Comparison of ENCODE assay signal across 9 mouse cellular contexts in genomic region chr10:60282116-60283014, GRCm38 (mm10). TPM values are rescaled to one million over a fixed set of nuclear protein-coding genes. Genes with fewer than 3 reads are reported as not detected.
DNase-seq lines count a peak whose midpoint lies in the region; ATAC-seq and TF ChIP-seq lines count a peak whose summit lies in the region.
"Had no signal": no experiment of that assay in that cellular context is flagged by ENCODE, and none has a peak within 500 bp of the region (broad histone marks: within the 10 kb centered on the region; RNA-seq: fewer than 3 reads in every experiment).

No protein-coding gene starts in this region.

- no peak for ATAC-seq in embryonic facial prominence, embryonic 14.5 days (ENCODE audit: low read depth)
- ATAC-seq in CD4-positive, CD25-positive, alpha-beta regulatory T cell, adult 4 months, result no peak

- peak overlapping the region; percentile 99 for H3K27ac ChIP-seq in layer of hippocampus, adult 2 months
- peak overlapping the region; percentile 44; the same call in 1 of the 2 replicates for H3K27ac ChIP-seq in embryonic facial prominence, embryonic 14.5 days (replicated peaks; ENCODE audit: low read depth, low read length)
- H3K27ac ChIP-seq in macrophage, result peak overlapping the region; percentile 100
- H3K27ac ChIP-seq: limb, embryonic 15.5 days; stomach, embryonic 15.5 days had no signal

- 72% methylated on average over 10 of the region's 10 CpGs for WGBS in embryonic facial prominence, embryonic 14.5 days
- 7% methylated on average over 10 of the region's 10 CpGs for WGBS in macrophage (ENCODE audit: missing documents)

- peaks cover 54% of the 10 kb centered on the region for H3K4me1 ChIP-seq in embryonic facial prominence, embryonic 14.5 days (ENCODE audit: control insufficient read depth, insufficient read depth, low read length)

- no peaks in the 10 kb centered on the region for H3K36me3 ChIP-seq in embryonic facial prominence, embryonic 14.5 days (ENCODE audit: control insufficient read depth, insufficient read depth, low read length)
- H3K36me3 ChIP-seq in macrophage (ENCODE audit: inconsistent target), result peaks cover 9% of the 10 kb centered on the region; the same call in 1 of the 2 replicates
- H3K36me3 ChIP-seq: limb, embryonic 15.5 days; stomach, embryonic 15.5 days had no signal

- peaks cover 99% of the 10 kb centered on the region for H3K79me2 ChIP-seq in macrophage (ENCODE audit: inconsistent target)

- H3K9me3 ChIP-seq in embryonic facial prominence, embryonic 14.5 days (ENCODE audit: control insufficient read depth, low read length), result no peaks in the 10 kb centered on the region
- H3K9me3 ChIP-seq: limb, embryonic 15.5 days; stomach, embryonic 15.5 days had no signal

- peak in 1 of 2 experiments; percentile 65 for DNase-seq in layer of hippocampus, adult 2 months (ENCODE audit: low spot score in 2 of 2)
- DNase-seq in layer of hippocampus, postnatal 10 days (ENCODE audit: low spot score in 2 of 2), result no peak
- peak; percentile 22 for DNase-seq in T-cell, adult 2 months (ENCODE audit: low spot score)
- DNase-seq in embryonic facial prominence, embryonic 14.5 days (ENCODE audit: low spot score), result peak; percentile 23
- DNase-seq in ovary, postnatal 10 days (ENCODE audit: low spot score), result no peak

- no peak overlapping the region for H3K4me2 ChIP-seq in embryonic facial prominence, embryonic 14.5 days (ENCODE audit: low read depth, low read length)
- H3K4me2 ChIP-seq: limb, embryonic 15.5 days had no signal

- peak overlapping the region; percentile 78 for H3K4me3 ChIP-seq in layer of hippocampus, adult 2 months
- H3K4me3 ChIP-seq in embryonic facial prominence, embryonic 14.5 days (ENCODE audit: low read depth, low read length), result no peak overlapping the region
- H3K4me3 ChIP-seq in macrophage (ENCODE audit: inconsistent target), result peak overlapping the region; percentile 93
- H3K4me3 ChIP-seq: limb, embryonic 15.5 days; stomach, embryonic 15.5 days had no signal

- no peak overlapping the region for H3K9ac ChIP-seq in embryonic facial prominence, embryonic 14.5 days (ENCODE audit: low read depth, low read length)
- H3K9ac ChIP-seq: limb, embryonic 15.5 days; stomach, embryonic 15.5 days had no signal

- no peak; the same call in 1 of the 2 replicates for TF ChIP-seq CTCF in layer of hippocampus, adult 2 months (conservative IDR thresholded peaks at IDR 0.05)

- H3K27me3 ChIP-seq in embryonic facial prominence, embryonic 14.5 days (replicated peaks; ENCODE audit: control insufficient read depth, insufficient read depth, low read length), result no peaks in the 10 kb centered on the region
- H3K27me3 ChIP-seq: limb, embryonic 15.5 days; stomach, embryonic 15.5 days had no signal

RNA-seq across cellular contexts. Expression of gene Psap, which starts 4.9 kb away (rescaled TPM):
- total RNA-seq in layer of hippocampus, adult 2 months (2021), result 1,000 to 10,000 TPM; 1,331 to 1,399 TPM
- 1,000 to 10,000 TPM; 1,223 to 1,254 TPM for total RNA-seq in layer of hippocampus, postnatal 10 days (2021)
- polyA plus RNA-seq in embryonic facial prominence, embryonic 14.5 days (2014; fragmentation: Nextera tagmentation; extraction: Ambion mirVana), result 124 and 134 TPM in 2 replicates
- 1,000 to 10,000 TPM in 22 of 26 experiments, 100 to 1,000 TPM in 4; 715 to 4,323 (median 2,388) TPM for total RNA-seq in macrophage (2018; cell fraction: chromatin; rRNA removed)
- over 10,000 TPM in 25 of 26 experiments, 1,000 to 10,000 TPM in 1; 9,835 to 25,455 (median 13,887) TPM for total RNA-seq in macrophage (2018; cell fraction: cytosol; rRNA removed)
- over 10,000 TPM in 25 of 26 experiments, 1,000 to 10,000 TPM in 1; 4,026 to 20,879 (median 17,761) TPM for total RNA-seq in macrophage (2018; cell fraction: nucleus; rRNA removed)
- polyA plus RNA-seq in macrophage (2018), result 12,209 to 20,921 TPM (median 16,354 TPM) in 3 replicates
- polyA plus RNA-seq in CD4-positive, CD25-positive, alpha-beta regulatory T cell, adult 4 months (2017; shearing (Covaris generic)), result 100 to 1,000 TPM in 1 of 2 experiments, 10 to 100 TPM in 1; 89.0 to 427 TPM

Comparison
In these comparisons a context has a peak if more than half of its experiments do, and no peak if none do; other contexts are left out.
1. DNase-seq: peak in T-cell, adult 2 months (single experiment) and embryonic facial prominence, embryonic 14.5 days (single experiment); none in layer of hippocampus, postnatal 10 days (0 of 2) and ovary, postnatal 10 days (single experiment).
2. H3K27ac ChIP-seq: peak in every context shown above with its lines; median percentile 100 in macrophage; 99 in layer of hippocampus, adult 2 months; 44 in embryonic facial prominence, embryonic 14.5 days.
3. RNA of gene Psap, which starts 4.9 kb away (polyA plus RNA-seq): 12,209 to 20,921 TPM in macrophage; 89.0 to 427 TPM in CD4-positive, CD25-positive, alpha-beta regulatory T cell, adult 4 months and 124 to 134 TPM in embryonic facial prominence, embryonic 14.5 days; every median in the first group is over 10 times any median in the second.